Mouse (Mus musculus) liver, postnatal 0 days (tissue): ENCODE measurements at regions not wholly inside any gene's neighbourhood (a gene's known extent, or its start where the extent isn't known, plus 50 kb on each side); places are given as distances from the start of the nearest gene placed in this dataset.
A peak's percentile ranks its signal among the peaks of the same experiment; 100 is the strongest.

Source experiments
- ATAC-seq: fragments of 200-750 bp; cut with Nextera tagmentation; 2 replicates; pipeline ENCODE4 v1.8.0; 2017; ENCODE audit warnings: mild to moderate bottlenecking, moderate library complexity
- DNase-seq: peaks from one replicate; pipeline ENCODE4 v3.0.0-alpha.2; 2016
- H3K27ac ChIP-seq: fragments of 300-500 bp; sonication (generic); 2 replicates; pipeline ENCODE4 v1.5.1; 2014; ENCODE audit warnings: antibody characterized with exemption, moderate library complexity, mild to moderate bottlenecking, low read depth
- H3K27me3 ChIP-seq: fragments of 300-500 bp; sonication (generic); 2 replicates; pipeline ENCODE4 v1.6.1; 2014; ENCODE audit warnings: low read length, control low read depth, mixed read lengths; ENCODE audit not compliant: insufficient read depth
- H3K36me3 ChIP-seq: fragments of 300-500 bp; sonication (generic); replicated peaks from 2 replicates; pipeline ENCODE4 v1.6.1; 2014; ENCODE audit warnings: mild to moderate bottlenecking, control low read depth, low read length, moderate library complexity, mixed read lengths; ENCODE audit not compliant: insufficient read depth
- H3K4me1 ChIP-seq: fragments of 300-500 bp; sonication (generic); 2 replicates; pipeline ENCODE4 v1.6.1; 2014; ENCODE audit warnings: antibody characterized with exemption, mild to moderate bottlenecking, control low read depth; ENCODE audit not compliant: insufficient read depth
- H3K4me2 ChIP-seq: fragments of 300-500 bp; sonication (generic); 2 replicates; pipeline ENCODE4 v1.6.1; 2014; ENCODE audit warnings: low read depth, mild to moderate bottlenecking, low read length, moderate library complexity, mixed read lengths
- H3K4me3 ChIP-seq: fragments of 300-500 bp; sonication (generic); 2 replicates; pipeline ENCODE4 v1.5.1; 2014; ENCODE audit warnings: low read depth, low read length
- H3K9ac ChIP-seq: fragments of 300-500 bp; sonication (generic); replicated peaks from 2 replicates; pipeline ENCODE4 v1.6.1; 2014; ENCODE audit warnings: mild to moderate bottlenecking, moderate library complexity
- H3K9me3 ChIP-seq: fragments of 300-500 bp; sonication (generic); 2 replicates; pipeline ENCODE4 v1.6.1; 2016; ENCODE audit warnings: mild to moderate bottlenecking, control low read depth, low read length, mixed read lengths
- CTCF ChIP-seq: sonication (generic); IDR thresholded peaks from 2 replicates; pipeline ENCODE4 v1.5.1; 2016; ENCODE audit warnings: antibody characterized with exemption, low read depth
- EP300 ChIP-seq: IDR thresholded peaks from 2 replicates; pipeline ENCODE4 v1.6.1; 2016; ENCODE audit warnings: antibody characterized with exemption, low read depth, mild to moderate bottlenecking
- whole genome bisulfite sequencing: fragments of 180-500 bp; shearing (Covaris S2); extraction: QIAGEN DNeasy Blood & Tissue Kit; methylation state at CpG from one replicate; pipeline ENCODE4 v1.1.7; 2014; ENCODE audit not compliant: insufficient replicate concordance; 5-methylcytosine and 5-hydroxymethylcytosine counted together

- 56% methylated on average over 5 of the region's 5 CpGs for WGBS
- peaks cover 7% of the 10 kb centered on the region for H3K9me3 ChIP-seq
- DNase-seq, result no peak
- no peak overlapping the region for H3K4me2 ChIP-seq
- H3K27ac ChIP-seq, result no peak overlapping the region
- no peaks in the 10 kb centered on the region for H3K27me3 ChIP-seq
- no peak overlapping the region for H3K9ac ChIP-seq
- no peaks in the 10 kb centered on the region for H3K4me1 ChIP-seq
- no peak for ATAC-seq
- TF ChIP-seq CTCF (no peak), EP300 (no peak)
- H3K4me3 ChIP-seq, result no peak overlapping the region
- H3K36me3 ChIP-seq, result no peaks in the 10 kb centered on the region
Measured at GRCm38 (mm10) chr17:45312510-45313266, 120.8 kb downstream of the Cdc5l start.

- no peak for TF ChIP-seq EP300
- TF ChIP-seq CTCF, result no peak
- no peaks in the 10 kb centered on the region for H3K36me3 ChIP-seq
- H3K4me1 ChIP-seq, result no peaks in the 10 kb centered on the region
- DNase-seq (no peak), ATAC-seq (no peak)
- no peak overlapping the region for H3K4me2 ChIP-seq
- H3K27me3 ChIP-seq, result no peaks in the 10 kb centered on the region
- no peak overlapping the region for H3K9ac ChIP-seq
- 66% methylated on average over 7 of the region's 7 CpGs for WGBS
- no peaks in the 10 kb centered on the region for H3K9me3 ChIP-seq
- H3K4me3 ChIP-seq, result no peak overlapping the region
- H3K27ac ChIP-seq, result no peak overlapping the region
Measured at GRCm38 (mm10) chr17:45306506-45306905, 127.0 kb downstream of the Cdc5l start.

- Histone ChIP-seq H3K9ac (no peak overlapping the region), H3K4me1 (no peaks in the 10 kb centered on the region), H3K27ac (no peak overlapping the region), H3K9me3 (no peaks in the 10 kb centered on the region), H3K27me3 (no peaks in the 10 kb centered on the region), H3K4me3 (no peak overlapping the region), H3K4me2 (no peak overlapping the region), H3K36me3 (no peaks in the 10 kb centered on the region)
- ATAC-seq (no peak), DNase-seq (no peak)
- no peak for TF ChIP-seq CTCF
- TF ChIP-seq EP300, result no peak
- 72% methylated on average over 6 of the region's 6 CpGs for WGBS
Measured at GRCm38 (mm10) chr17:45303183-45303582, 130.4 kb downstream of the Cdc5l start.

GRCm38 (mm10) chr17:45298355-45298754, 135.2 kb downstream of the Cdc5l start:
- ATAC-seq, result peak; percentile 75
- H3K4me3 ChIP-seq, result no peak overlapping the region
- H3K27ac ChIP-seq, result peak overlapping the region; percentile 75
- no peaks in the 10 kb centered on the region for H3K9me3 ChIP-seq
- no peak overlapping the region for H3K4me2 ChIP-seq
- no peaks in the 10 kb centered on the region for H3K27me3 ChIP-seq
- TF ChIP-seq CTCF (no peak), EP300 (no peak)
- H3K36me3 ChIP-seq, result no peaks in the 10 kb centered on the region
- no peak overlapping the region for H3K9ac ChIP-seq
- peak; percentile 65 for DNase-seq
- H3K4me1 ChIP-seq, result no peaks in the 10 kb centered on the region
- WGBS, result 7% methylated on average over 4 of the region's 4 CpGs

- Histone ChIP-seq H3K9me3 (no peaks in the 10 kb centered on the region), H3K4me2 (no peak overlapping the region), H3K36me3 (no peaks in the 10 kb centered on the region), H3K27ac (peak overlapping the region; percentile 31), H3K27me3 (no peaks in the 10 kb centered on the region), H3K9ac (no peak overlapping the region), H3K4me3 (no peak overlapping the region), H3K4me1 (no peaks in the 10 kb centered on the region)
- 60% methylated on average over 3 of the region's 3 CpGs for WGBS
- DNase-seq (no peak), ATAC-seq (peak; percentile 9; the same call in 1 of the 2 replicates)
- no peak for TF ChIP-seq CTCF
- TF ChIP-seq EP300, result no peak
Measured at GRCm38 (mm10) chr17:45297860-45298259, 135.7 kb downstream of the Cdc5l start.

- TF ChIP-seq CTCF (peak; percentile 57), EP300 (no peak)
- no peaks in the 10 kb centered on the region for H3K36me3 ChIP-seq
- H3K9me3 ChIP-seq, result no peaks in the 10 kb centered on the region
- H3K27ac ChIP-seq, result no peak overlapping the region
- DNase-seq (no peak), ATAC-seq (no peak)
- H3K27me3 ChIP-seq, result no peaks in the 10 kb centered on the region
- no peak overlapping the region for H3K4me2 ChIP-seq
- H3K4me3 ChIP-seq, result no peak overlapping the region
- no peak overlapping the region for H3K9ac ChIP-seq
- 64% methylated on average over 1 of the region's 1 CpGs for WGBS
- no peaks in the 10 kb centered on the region for H3K4me1 ChIP-seq
Measured at GRCm38 (mm10) chr17:45296363-45296762, 137.2 kb downstream of the Cdc5l start.
